Comparison of ENCODE assay signal across 24 mouse cellular contexts in genomic region chr5:14623360-14623759, GRCm38 (mm10).
DNase-seq lines count a peak whose midpoint lies in the region; ATAC-seq and TF ChIP-seq lines count a peak whose summit lies in the region.
"Had no signal": no experiment of that assay in that cellular context is flagged by ENCODE, and none has a peak within 500 bp of the region (broad histone marks: within the 10 kb centered on the region; RNA-seq: fewer than 3 reads in every experiment).

No protein-coding gene starts in this region.

- no peak for TF ChIP-seq POLR2A in kidney, adult 2 months (IDR thresholded peaks at IDR 0.05; ENCODE audit: low read depth, low read length)

- DNase-seq in kidney, adult 2 months: peak; percentile 42
- DNase-seq in cerebellum, adult 8-10 months: peak; percentile 50
- DNase-seq in cerebellum, postnatal 36 days: peak; percentile 55 to 58
- DNase-seq in kidney, postnatal 36 days: peak; percentile 42 to 65
- no peak for DNase-seq in layer of hippocampus, postnatal 36 days
- no peak for DNase-seq in natural killer cell, adult 2 months (ENCODE audit: low spot score in 2 of 2)
- DNase-seq: adrenal gland, postnatal 36 days; gastrocnemius, postnatal 36 days; heart, postnatal 10 days; liver, embryonic 13.5 days; lung, adult 2 months; lung, postnatal 14 days; thymus, adult 18-20 months had no signal

- no peak overlapping the region for H3K4me3 ChIP-seq in kidney, adult 2 months (ENCODE audit: insufficient read depth, low read depth, low read length)
- no peak overlapping the region for H3K4me3 ChIP-seq in kidney, embryonic 15.5 days (replicated peaks)
- no peak overlapping the region for H3K4me3 ChIP-seq in heart, embryonic 12.5 days
- H3K4me3 ChIP-seq: forebrain, embryonic 10.5 days; hindbrain, embryonic 10.5 days; intestine, embryonic 15.5 days; layer of hippocampus, adult 2 months; limb, embryonic 12.5 days; liver, embryonic 13.5 days had no signal

- WGBS in kidney, adult 2 months: 53% methylated on average over 7 of the region's 7 CpGs
- 65% methylated on average over 7 of the region's 7 CpGs for WGBS in kidney, embryonic 15.5 days
- WGBS in heart, embryonic 12.5 days: 59% methylated on average over 7 of the region's 7 CpGs

- H3K4me1 ChIP-seq in kidney, adult 2 months (ENCODE audit: control insufficient read depth, insufficient read depth, low read length): no peaks in the 10 kb centered on the region
- no peaks in the 10 kb centered on the region for H3K4me1 ChIP-seq in kidney, embryonic 15.5 days
- H3K4me1 ChIP-seq in heart, embryonic 12.5 days (replicated peaks): no peaks in the 10 kb centered on the region
- H3K4me1 ChIP-seq: forebrain, embryonic 10.5 days; hindbrain, embryonic 10.5 days; intestine, embryonic 15.5 days; limb, embryonic 12.5 days; liver, embryonic 13.5 days had no signal

- H3K9ac ChIP-seq in kidney, embryonic 15.5 days: no peak overlapping the region
- H3K9ac ChIP-seq in heart, embryonic 12.5 days: no peak overlapping the region
- H3K9ac ChIP-seq: intestine, embryonic 15.5 days; limb, embryonic 12.5 days; liver, embryonic 13.5 days had no signal

- H3K4me2 ChIP-seq in kidney, embryonic 15.5 days: no peak overlapping the region
- H3K4me2 ChIP-seq in heart, embryonic 12.5 days: no peak overlapping the region
- H3K4me2 ChIP-seq: heart, embryonic 11.5 days; intestine, embryonic 15.5 days; limb, embryonic 12.5 days; liver, embryonic 13.5 days; midbrain, embryonic 11.5 days had no signal

- H3K9me3 ChIP-seq in kidney, embryonic 15.5 days (replicated peaks): no peaks in the 10 kb centered on the region
- no peaks in the 10 kb centered on the region for H3K9me3 ChIP-seq in heart, embryonic 12.5 days (replicated peaks)
- H3K9me3 ChIP-seq: forebrain, embryonic 10.5 days; hindbrain, embryonic 10.5 days; intestine, embryonic 15.5 days; limb, embryonic 12.5 days; liver, embryonic 13.5 days had no signal

- no peaks in the 10 kb centered on the region for H3K27me3 ChIP-seq in kidney, adult 2 months (replicated peaks; ENCODE audit: control insufficient read depth, insufficient read depth, low read length)
- H3K27me3 ChIP-seq in kidney, embryonic 15.5 days: no peaks in the 10 kb centered on the region
- no peaks in the 10 kb centered on the region for H3K27me3 ChIP-seq in heart, embryonic 12.5 days (replicated peaks)
- H3K27me3 ChIP-seq: intestine, embryonic 15.5 days; limb, embryonic 12.5 days; liver, embryonic 13.5 days had no signal

- TF ChIP-seq CTCF in kidney, adult 2 months (conservative IDR thresholded peaks at IDR 0.05; ENCODE audit: insufficient read depth, insufficient read length, low read depth, low read length): no peak

- H3K36me3 ChIP-seq in kidney, adult 2 months (ENCODE audit: control insufficient read depth, insufficient read depth, low read length): no peaks in the 10 kb centered on the region
- H3K36me3 ChIP-seq in kidney, embryonic 15.5 days: no peaks in the 10 kb centered on the region
- H3K36me3 ChIP-seq in heart, embryonic 12.5 days: no peaks in the 10 kb centered on the region
- H3K36me3 ChIP-seq: forebrain, embryonic 10.5 days; hindbrain, embryonic 10.5 days; intestine, embryonic 15.5 days; limb, embryonic 12.5 days; liver, embryonic 13.5 days had no signal

- no peak for ATAC-seq in kidney, embryonic 15.5 days (replicated peaks; ENCODE audit: low FRiP score)
- no peak for ATAC-seq in heart, embryonic 12.5 days (ENCODE audit: insufficient number of reproducible peaks, low FRiP score)
- ATAC-seq: forebrain, embryonic 16.5 days; hindbrain, embryonic 16.5 days; intestine, embryonic 15.5 days had no signal

- H3K27ac ChIP-seq in kidney, adult 2 months (ENCODE audit: insufficient read depth, low read depth, low read length): no peak overlapping the region
- H3K27ac ChIP-seq in kidney, embryonic 15.5 days: no peak overlapping the region
- no peak overlapping the region for H3K27ac ChIP-seq in heart, embryonic 12.5 days (ENCODE audit: poor library complexity, severe bottlenecking)
- H3K27ac ChIP-seq: forebrain, embryonic 10.5 days; hindbrain, embryonic 10.5 days; intestine, embryonic 15.5 days; layer of hippocampus, adult 2 months; limb, embryonic 12.5 days; liver, embryonic 13.5 days had no signal

Comparison
In these comparisons a context has a peak if more than half of its experiments do, and no peak if none do; other contexts are left out.
1. DNase-seq: peak in kidney, adult 2 months (single experiment), cerebellum, adult 8-10 months (single experiment), cerebellum, postnatal 36 days (2 of 2) and kidney, postnatal 36 days (2 of 2); none in layer of hippocampus, postnatal 36 days (0 of 2) and natural killer cell, adult 2 months (0 of 2).